Mouse (Mus musculus): ENCODE results near the gene Hist1h3d. TPM values are rescaled to one million over a fixed set of nuclear protein-coding genes. Genes with fewer than 3 reads are reported as not detected.
"Not testable (repeated sequence)": the region's sequence is repeated elsewhere in the genome, so short reads cannot be mapped to it uniquely, and the experiment has no call there.

Gene Hist1h3d
- polyA plus RNA-seq, 1 experiment from 2014 or later = 2.6 TPM

DNA sequence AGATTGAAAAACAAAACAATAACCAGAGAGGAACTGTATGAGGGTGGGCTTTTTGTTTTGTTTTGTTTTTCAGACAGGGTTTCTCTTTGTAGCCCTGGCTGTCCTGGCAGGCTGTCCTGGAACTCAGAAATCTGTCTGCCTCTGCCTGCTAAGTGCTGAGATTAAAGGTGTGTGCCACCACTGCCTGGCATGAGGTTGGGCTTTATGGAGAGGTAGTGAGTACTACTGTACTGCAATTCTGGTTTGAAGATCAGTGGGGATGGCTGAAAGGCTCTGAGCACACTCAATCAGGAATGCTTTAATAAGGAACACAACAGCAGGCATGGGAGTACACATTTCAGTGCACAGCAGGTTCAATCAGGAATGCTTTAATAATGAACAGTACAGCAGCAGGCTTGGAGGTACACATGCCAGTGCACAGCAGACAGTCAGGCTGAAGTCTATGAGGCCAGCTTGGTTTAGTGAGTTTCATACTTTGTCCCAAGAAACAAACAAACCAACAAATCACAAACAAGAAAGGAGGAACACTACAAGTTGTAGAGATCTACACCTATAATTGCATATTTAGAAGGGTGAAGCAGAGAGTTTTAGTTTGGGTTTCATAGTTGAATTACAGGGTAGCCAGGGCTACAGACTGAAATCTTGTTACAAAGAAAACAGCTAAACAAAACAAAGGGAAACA is 8.0 kb downstream of the Hist1h3d start:
- H3K4me1 ChIP-seq (replicated peaks; ENCODE audit: insufficient read depth, low read length) = no peaks in the 10 kb centered on the region
- H3K9me3 ChIP-seq (replicated peaks; ENCODE audit: low read length) = no peaks in the 10 kb centered on the region
- H3K36me3 ChIP-seq (ENCODE audit: insufficient read depth, low read length) = no peaks in the 10 kb centered on the region
- H3K27me3 ChIP-seq (ENCODE audit: insufficient read depth, low read length) = no peaks in the 10 kb centered on the region
- no peak overlapping the region for H3K4me3 ChIP-seq (replicated peaks; ENCODE audit: low read depth, low read length)
- peak overlapping the region; percentile 97 for H3K27ac ChIP-seq
- no peak overlapping the region; the same call in 1 of the 2 replicates for H3K4me2 ChIP-seq (ENCODE audit: low read length)
- no peak overlapping the region for H3K9ac ChIP-seq (ENCODE audit: low read depth, low read length)
- ATAC-seq (replicated peaks; ENCODE audit: low FRiP score, low read depth) = no peak
- no peak for DNase-seq (ENCODE audit: low spot score)
- TF ChIP-seq CTCF (IDR thresholded peaks at IDR 0.05; ENCODE audit: low read depth) = no peak

DNA sequence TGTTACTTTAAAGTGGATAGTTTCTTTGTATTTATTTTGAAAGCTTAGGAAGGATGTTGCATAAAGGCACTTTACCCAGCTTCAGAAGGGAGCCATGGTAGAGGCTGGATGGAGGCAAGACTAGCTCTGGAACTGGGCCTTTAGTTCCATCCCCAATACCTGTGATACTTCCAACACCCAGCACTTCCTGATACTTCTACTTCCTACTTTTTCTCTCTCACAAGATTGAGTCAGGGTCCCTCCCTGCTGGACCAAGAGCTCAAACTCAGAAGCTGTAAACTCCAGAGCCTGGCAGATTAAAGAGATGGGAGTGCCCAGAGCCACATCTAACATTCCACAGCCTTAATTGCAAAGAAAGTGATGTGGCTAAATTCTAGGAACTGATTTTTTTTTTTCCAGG is 8.8 kb downstream of the Hist1h3d start:
- Histone ChIP-seq H3K4me3 (replicated peaks; ENCODE audit: low read depth, low read length) (peak overlapping the region; percentile 49; the same call in 1 of the 2 replicates), H3K9ac (ENCODE audit: low read depth, low read length) (peak overlapping the region; percentile 76), H3K27me3 (ENCODE audit: insufficient read depth, low read length) (no peaks in the 10 kb centered on the region), H3K36me3 (ENCODE audit: insufficient read depth, low read length) (no peaks in the 10 kb centered on the region), H3K4me1 (replicated peaks; ENCODE audit: insufficient read depth, low read length) (no peaks in the 10 kb centered on the region), H3K27ac (peak overlapping the region; percentile 97), H3K9me3 (replicated peaks; ENCODE audit: low read length) (no peaks in the 10 kb centered on the region), H3K4me2 (ENCODE audit: low read length) (peak overlapping the region; percentile 78)
- DNase-seq (ENCODE audit: low spot score) = peak; percentile 84
- no peak for ATAC-seq (replicated peaks; ENCODE audit: low FRiP score, low read depth)
- no peak for TF ChIP-seq CTCF (IDR thresholded peaks at IDR 0.05; ENCODE audit: low read depth)

DNA sequence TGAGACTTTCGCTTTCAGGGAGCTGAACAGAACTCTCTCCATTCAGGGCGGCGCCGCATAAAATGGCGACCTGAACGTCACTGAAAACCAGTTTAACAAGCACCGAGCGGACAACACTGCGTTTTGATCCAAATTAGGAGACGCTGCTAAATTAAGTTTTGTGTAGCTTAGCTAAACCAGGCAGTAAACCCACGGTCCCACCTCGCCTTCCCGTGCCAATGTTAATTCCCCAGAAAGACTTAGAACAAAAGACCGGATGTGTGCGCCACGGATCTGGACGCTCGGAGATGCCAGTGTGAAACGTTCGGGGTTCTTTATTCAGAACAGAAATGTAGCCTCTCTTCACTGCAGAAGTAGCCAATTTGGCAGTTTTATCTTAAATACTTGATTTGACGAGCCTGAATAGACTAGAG is 9.5 kb downstream of the Hist1h3d start:
- DNase-seq (ENCODE audit: low spot score) (peak; percentile 86), ATAC-seq (replicated peaks; ENCODE audit: low FRiP score, low read depth) (no peak)
- WGBS = under 1% methylated on average over 21 of the region's 21 CpGs
- peak overlapping the region; percentile 97 for H3K27ac ChIP-seq
- no peaks in the 10 kb centered on the region for H3K9me3 ChIP-seq (replicated peaks; ENCODE audit: low read length)
- TF ChIP-seq CTCF (IDR thresholded peaks at IDR 0.05; ENCODE audit: low read depth) = no peak
- H3K4me1 ChIP-seq (replicated peaks; ENCODE audit: insufficient read depth, low read length) = no peaks in the 10 kb centered on the region
- H3K9ac ChIP-seq (ENCODE audit: low read depth, low read length) = peak overlapping the region; percentile 76
- H3K4me2 ChIP-seq (ENCODE audit: low read length) = peak overlapping the region; percentile 78
- H3K36me3 ChIP-seq (ENCODE audit: insufficient read depth, low read length) = no peaks in the 10 kb centered on the region
- H3K4me3 ChIP-seq (replicated peaks; ENCODE audit: low read depth, low read length) = peak overlapping the region; percentile 49
- H3K27me3 ChIP-seq (ENCODE audit: insufficient read depth, low read length) = no peaks in the 10 kb centered on the region

DNA sequence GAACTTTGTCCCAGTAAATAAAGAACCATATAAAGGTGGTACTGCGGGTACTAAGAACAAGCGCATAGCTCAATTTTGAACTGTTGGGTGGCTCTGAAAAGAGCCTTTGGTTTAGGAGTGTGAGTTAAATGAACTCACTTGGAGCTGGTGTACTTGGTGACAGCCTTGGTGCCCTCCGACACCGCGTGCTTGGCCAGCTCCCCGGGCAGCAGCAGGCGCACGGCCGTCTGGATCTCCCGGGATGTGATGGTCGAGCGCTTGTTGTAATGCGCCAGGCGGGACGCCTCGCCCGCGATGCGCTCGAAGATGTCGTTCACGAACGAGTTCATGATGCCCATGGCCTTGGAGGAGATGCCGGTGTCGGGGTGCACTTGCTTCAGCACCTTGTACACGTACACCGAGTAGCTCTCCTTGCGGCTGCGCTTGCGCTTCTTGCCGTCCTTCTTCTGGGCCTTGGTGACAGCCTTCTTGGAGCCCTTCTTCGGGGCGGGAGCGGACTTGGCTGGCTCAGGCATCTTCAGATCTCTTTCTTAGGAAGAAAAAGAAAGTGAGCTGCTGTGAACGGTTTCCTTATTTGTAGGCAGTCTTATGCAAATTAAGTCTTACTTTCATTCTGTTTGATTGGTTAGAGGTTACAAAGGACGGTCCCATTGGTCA is 10.0 kb downstream of the Hist1h3d start:
- peak; percentile 98 for DNase-seq (ENCODE audit: low spot score)
- peak overlapping the region; percentile 78 for H3K4me2 ChIP-seq (ENCODE audit: low read length)
- H3K4me3 ChIP-seq (replicated peaks; ENCODE audit: low read depth, low read length) = peak overlapping the region; percentile 49
- peak overlapping the region; percentile 97 for H3K27ac ChIP-seq
- not testable (repeated sequence) for H3K9me3 ChIP-seq (replicated peaks; ENCODE audit: low read length); H3K4me1 ChIP-seq (replicated peaks; ENCODE audit: insufficient read depth, low read length); H3K36me3 ChIP-seq (ENCODE audit: insufficient read depth, low read length); H3K27me3 ChIP-seq (ENCODE audit: insufficient read depth, low read length)
- WGBS = 0% methylated on average over 21 of the region's 36 CpGs
- peak; percentile 82 for ATAC-seq (replicated peaks; ENCODE audit: low FRiP score, low read depth)
- peak overlapping the region; percentile 76 for H3K9ac ChIP-seq (ENCODE audit: low read depth, low read length)

DNA sequence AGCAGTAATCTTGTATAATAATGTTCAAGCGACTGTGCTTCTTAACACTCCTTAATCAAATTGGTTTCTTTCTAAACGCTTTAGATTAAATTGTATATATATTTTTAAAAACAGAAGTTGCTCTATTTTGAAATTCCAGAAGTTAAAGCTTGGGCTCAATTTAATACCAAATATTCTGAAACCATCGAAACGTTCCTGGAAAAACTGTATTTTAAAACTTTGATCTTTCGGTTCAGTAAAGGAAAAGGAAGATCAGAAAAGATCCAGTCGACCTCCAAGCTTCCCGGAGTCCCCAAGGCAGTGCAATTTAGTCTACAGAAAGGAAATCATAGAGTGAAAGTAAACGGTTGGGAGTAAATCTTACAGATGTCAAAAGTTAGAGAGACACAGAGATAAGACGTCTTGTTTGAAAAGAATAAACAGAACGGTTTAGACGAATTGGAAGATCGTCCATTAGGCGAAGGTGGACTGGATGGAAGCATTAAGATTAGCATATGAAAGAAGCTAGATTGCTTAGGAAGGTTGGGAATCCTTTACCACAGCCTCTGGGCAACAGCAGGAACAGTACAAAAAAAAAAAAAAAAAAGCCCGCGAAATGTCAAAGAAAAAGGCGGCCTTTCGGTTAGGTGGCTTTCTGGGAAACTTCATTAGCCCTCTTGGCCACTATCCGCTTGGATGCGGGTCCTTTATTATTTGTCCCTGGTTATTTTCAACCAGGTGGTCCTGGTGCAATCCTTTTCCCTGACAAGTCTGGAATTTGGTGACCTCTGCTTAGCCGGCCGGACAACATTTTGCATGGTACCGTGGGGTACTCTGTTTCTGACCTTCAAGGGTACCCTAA is 10.8 kb downstream of the Hist1h3d start:
- H3K27ac ChIP-seq = peak overlapping the region; percentile 97
- 1% methylated on average over 21 of the region's 22 CpGs for WGBS
- no peaks in the 10 kb centered on the region for H3K9me3 ChIP-seq (replicated peaks; ENCODE audit: low read length)
- DNase-seq (ENCODE audit: low spot score) (peak; percentile 49), ATAC-seq (replicated peaks; ENCODE audit: low FRiP score, low read depth) (no peak)
- H3K4me3 ChIP-seq (replicated peaks; ENCODE audit: low read depth, low read length) = peak overlapping the region; percentile 49
- no peaks in the 10 kb centered on the region for H3K27me3 ChIP-seq (ENCODE audit: insufficient read depth, low read length)
- H3K36me3 ChIP-seq (ENCODE audit: insufficient read depth, low read length) = no peaks in the 10 kb centered on the region
- H3K9ac ChIP-seq (ENCODE audit: low read depth, low read length) = peak overlapping the region; percentile 48
- TF ChIP-seq CTCF (IDR thresholded peaks at IDR 0.05; ENCODE audit: low read depth) = no peak
- no peaks in the 10 kb centered on the region for H3K4me1 ChIP-seq (replicated peaks; ENCODE audit: insufficient read depth, low read length)
- H3K4me2 ChIP-seq (ENCODE audit: low read length) = peak overlapping the region; percentile 78

DNA sequence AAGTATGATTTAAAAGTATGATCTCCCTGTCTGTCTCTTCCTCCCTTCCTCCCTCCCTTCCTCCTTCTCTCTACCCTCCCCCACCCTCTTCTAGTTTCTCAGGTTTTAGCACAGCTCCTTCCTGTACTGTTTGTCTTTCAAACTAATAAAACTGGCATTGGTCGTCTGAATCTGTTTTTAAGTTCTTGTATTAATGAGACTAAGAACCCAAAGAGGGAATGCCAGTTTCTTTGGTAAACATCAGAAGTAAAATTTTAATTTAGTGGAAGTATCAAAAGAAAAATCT is 11.3 kb downstream of the Hist1h3d start:
- no peak for TF ChIP-seq CTCF (IDR thresholded peaks at IDR 0.05; ENCODE audit: low read depth)
- DNase-seq (ENCODE audit: low spot score) = peak; percentile 41

More for the DNA sequence above, 11.3 kb downstream of the Hist1h3d start:
- no peaks in the 10 kb centered on the region for H3K4me1 ChIP-seq (replicated peaks; ENCODE audit: insufficient read depth, low read length)
- H3K9ac ChIP-seq (ENCODE audit: low read depth, low read length) = peak overlapping the region; percentile 48
- H3K36me3 ChIP-seq (ENCODE audit: insufficient read depth, low read length) = no peaks in the 10 kb centered on the region
- ATAC-seq (replicated peaks; ENCODE audit: low FRiP score, low read depth) = no peak
- no peaks in the 10 kb centered on the region for H3K9me3 ChIP-seq (replicated peaks; ENCODE audit: low read length)
- H3K27ac ChIP-seq = peak overlapping the region; percentile 94
- WGBS = 4% methylated on average over 1 of the region's 1 CpGs
- no peaks in the 10 kb centered on the region for H3K27me3 ChIP-seq (ENCODE audit: insufficient read depth, low read length)
- peak overlapping the region; percentile 49 for H3K4me3 ChIP-seq (replicated peaks; ENCODE audit: low read depth, low read length)
- H3K4me2 ChIP-seq (ENCODE audit: low read length) = peak overlapping the region; percentile 78

Data from kidney, postnatal 0 days (tissue).